Mouse (Mus musculus): ENCODE results near the gene Pkd1l1.

The Pkd1l1 gene

GRCm38 (mm10) chr11:8973166-8973565 lies at the start of gene Pkd1l1:
Gene Pkd1l1, minus strand, starts transcription at chr11:8973266.
- no peak for DNase-seq (ENCODE audit: low spot score in 2 of 2)

DNA sequence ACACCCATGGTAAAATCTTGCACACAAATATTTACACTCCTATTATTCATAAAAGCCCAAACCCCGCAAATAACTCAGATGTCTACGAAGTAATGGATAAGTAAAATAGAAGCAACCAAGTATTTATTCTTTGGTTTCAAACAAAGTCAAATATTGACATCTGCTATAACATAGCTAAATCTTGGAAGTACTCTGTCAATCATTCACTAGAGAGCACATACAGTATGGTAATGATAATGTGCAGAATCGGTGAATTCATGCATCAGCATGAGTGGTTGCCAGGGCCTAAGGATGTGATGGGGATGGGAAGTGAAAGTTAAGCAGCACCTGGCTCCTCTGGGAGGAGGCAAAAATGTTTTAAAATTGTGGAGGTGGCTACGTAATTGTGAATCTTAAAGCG lies 47.1 kb upstream of the Pkd1l1 start:
- DNase-seq (ENCODE audit: low spot score in 2 of 2) = no peak

GRCm38 (mm10) chr11:9018491-9019267 lies 45.6 kb upstream of the Pkd1l1 start:
- no peak for DNase-seq (ENCODE audit: low spot score in 2 of 2)

- no peak for DNase-seq (ENCODE audit: low spot score in 2 of 2)
These were observed 41.7 kb upstream of the Pkd1l1 start for GRCm38 (mm10) chr11:9014740-9015139.

DNA sequence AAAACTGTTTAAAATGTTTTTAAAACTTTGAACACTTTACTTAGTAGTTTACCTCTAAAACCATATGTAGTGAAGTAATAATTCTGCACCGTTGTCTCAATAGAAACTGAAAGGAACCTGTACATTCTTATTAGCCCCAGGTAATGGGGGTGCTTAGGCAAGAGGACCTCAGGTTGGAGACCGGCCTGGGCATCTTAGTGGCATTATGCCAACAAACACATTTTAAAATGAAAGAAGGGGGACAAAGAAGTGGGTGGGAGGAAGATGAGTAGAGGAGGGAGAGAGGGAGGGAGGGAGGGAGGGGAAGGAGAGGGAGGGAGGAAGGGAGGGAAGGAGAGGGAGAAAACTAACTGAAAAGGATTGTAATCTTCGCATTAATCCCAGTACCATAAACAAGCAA lies 38.3 kb upstream of the Pkd1l1 start:
- DNase-seq (ENCODE audit: low spot score in 2 of 2) = no peak

- peak; percentile 86 to 94 for DNase-seq (ENCODE audit: low spot score in 2 of 2)
These were observed 37.8 kb upstream of the Pkd1l1 start, which contains the start of gene Hus1 for GRCm38 (mm10) chr11:9010853-9011339. Gene Hus1, minus strand, starts transcription at chr11:9011191.

DNA sequence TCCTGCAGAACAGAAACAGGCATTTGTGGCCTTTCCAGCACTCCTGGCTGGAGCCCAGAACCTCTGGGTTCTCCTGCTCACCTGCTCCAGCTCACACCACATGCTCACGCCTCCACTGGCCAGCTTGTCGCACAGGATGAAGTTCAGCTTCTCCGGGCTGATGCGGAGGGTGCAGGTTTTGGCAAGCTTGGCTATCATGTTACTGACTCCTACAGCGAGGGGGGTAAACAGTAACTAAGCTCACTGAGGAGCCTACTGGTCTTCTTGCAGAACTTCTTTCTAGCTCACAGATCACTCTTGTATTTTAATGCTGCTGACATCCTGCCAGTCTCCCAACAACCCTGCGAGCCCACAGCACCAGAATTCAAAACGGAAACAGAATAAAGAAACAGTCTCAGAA lies 37.4 kb upstream of the Pkd1l1 start:
- peak in 1 of 2 experiments; percentile 70 for DNase-seq (ENCODE audit: low spot score in 2 of 2)

- no peak for DNase-seq (ENCODE audit: low spot score in 2 of 2)
These were observed 35.7 kb upstream of the Pkd1l1 start for GRCm38 (mm10) chr11:9008761-9009160.

DNA sequence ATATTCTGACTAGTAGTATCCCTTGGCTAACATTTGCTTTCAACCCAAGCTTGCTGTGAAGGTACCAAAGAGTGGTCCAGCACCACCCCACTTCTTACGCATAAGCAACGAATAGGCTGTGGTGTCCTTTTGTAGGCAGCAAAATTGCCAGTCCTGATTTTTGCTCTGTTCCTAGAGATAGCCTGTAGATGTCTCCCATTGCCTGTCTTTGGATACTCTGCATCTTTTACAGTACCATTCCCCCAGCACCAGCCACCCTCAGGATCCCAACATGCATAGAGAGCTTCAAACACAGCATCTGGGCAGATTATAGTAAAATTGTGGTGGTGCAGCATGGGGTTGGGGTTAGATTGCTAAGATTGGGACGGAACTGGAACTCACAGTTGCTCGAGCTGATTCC lies 15.0 kb upstream of the Pkd1l1 start:
- no peak for DNase-seq (ENCODE audit: low spot score in 2 of 2)

GRCm38 (mm10) chr11:8986058-8986457 lies 13.0 kb upstream of the Pkd1l1 start:
- DNase-seq (ENCODE audit: low spot score in 2 of 2) = no peak

DNA sequence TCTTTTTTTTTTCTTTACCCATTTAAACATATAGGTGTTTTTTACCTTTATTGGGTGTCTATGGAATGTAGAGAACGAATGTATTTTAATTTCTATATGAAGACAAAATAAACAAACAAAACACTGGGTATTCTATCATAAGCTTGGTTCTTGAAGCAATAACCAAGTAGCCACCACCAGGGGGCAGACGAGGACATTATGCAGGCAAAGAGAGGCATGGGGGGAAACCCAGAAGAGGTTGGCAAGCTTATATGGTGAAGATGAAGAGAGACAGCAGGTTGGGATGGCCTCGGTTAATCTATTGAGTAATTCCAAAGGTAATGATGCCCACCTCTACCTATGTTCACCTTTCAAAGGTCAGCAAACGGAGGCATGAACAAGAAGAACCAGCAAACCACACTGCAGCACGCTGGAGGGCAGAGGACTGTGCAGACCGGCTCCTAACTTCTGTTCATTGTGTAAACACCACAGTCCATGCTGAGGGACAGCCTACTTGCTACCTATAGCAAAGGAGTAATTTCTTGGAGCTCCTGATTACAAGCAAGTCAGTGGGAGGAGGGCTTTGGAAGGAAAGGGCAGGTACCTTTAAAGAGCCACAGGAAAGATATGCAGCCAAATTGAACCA lies 10.3 kb upstream of the Pkd1l1 start:
- DNase-seq (ENCODE audit: low spot score in 2 of 2) = peak; percentile 62 to 87

GRCm38 (mm10) chr11:8978154-8978553 lies 5.1 kb upstream of the Pkd1l1 start:
- no peak for DNase-seq (ENCODE audit: low spot score in 2 of 2)

DNA sequence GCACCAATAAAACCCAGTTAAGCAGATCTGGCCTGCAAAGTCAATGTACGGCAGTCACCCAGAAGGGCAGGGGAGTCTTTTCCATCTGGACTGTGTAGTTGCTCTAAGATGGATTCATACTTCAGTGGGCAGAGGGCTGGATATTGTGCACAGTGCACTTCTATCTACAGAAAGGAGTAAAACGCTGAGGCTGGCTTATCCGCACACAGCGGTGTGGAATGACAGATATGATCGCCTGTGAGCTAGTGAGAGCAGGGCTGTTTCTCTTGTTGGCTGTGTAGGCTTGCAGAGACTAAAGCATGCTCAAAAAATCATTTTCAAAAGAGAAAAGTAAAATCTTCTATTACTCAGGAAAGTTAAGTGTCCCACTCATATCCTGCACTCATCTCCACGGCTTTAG lies 973 bp downstream of the Pkd1l1 start:
- no peak for DNase-seq (ENCODE audit: low spot score in 2 of 2)

- DNase-seq (ENCODE audit: low spot score in 2 of 2) = no peak
These were observed 2.6 kb downstream of the Pkd1l1 start for GRCm38 (mm10) chr11:8970509-8970908.

DNA sequence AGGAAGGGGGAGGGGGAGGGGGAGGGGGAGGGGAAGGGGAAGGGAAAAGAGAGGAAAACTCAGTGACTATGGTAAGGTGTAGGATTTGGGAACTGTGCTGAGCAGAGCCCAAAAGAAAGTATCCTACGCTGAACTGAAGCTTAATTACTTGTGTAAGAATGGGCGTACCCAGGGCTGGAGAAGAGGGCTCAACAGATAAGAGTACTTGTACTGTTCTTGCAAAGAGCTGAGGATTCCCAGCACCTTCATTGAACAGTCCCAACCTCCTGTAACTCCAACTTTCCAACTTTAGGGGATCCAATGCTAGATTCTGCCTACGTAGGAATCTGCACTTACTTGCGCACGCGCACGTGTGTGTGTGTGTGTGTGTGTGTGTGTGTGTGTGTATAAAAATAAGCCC lies 5.0 kb downstream of the Pkd1l1 start:
- no peak for DNase-seq (ENCODE audit: low spot score in 2 of 2)

- DNase-seq (ENCODE audit: low spot score in 2 of 2) = no peak
These were observed 14.5 kb downstream of the Pkd1l1 start for GRCm38 (mm10) chr11:8958572-8958971.

- DNase-seq (ENCODE audit: low spot score in 2 of 2) = no peak
These were observed 15.0 kb downstream of the Pkd1l1 start for GRCm38 (mm10) chr11:8958108-8958507.

- no peak for DNase-seq (ENCODE audit: low spot score in 2 of 2)
These were observed 16.0 kb downstream of the Pkd1l1 start for GRCm38 (mm10) chr11:8957023-8957422.

GRCm38 (mm10) chr11:8955678-8956077 lies 17.4 kb downstream of the Pkd1l1 start:
- no peak for DNase-seq (ENCODE audit: low spot score in 2 of 2)

DNA sequence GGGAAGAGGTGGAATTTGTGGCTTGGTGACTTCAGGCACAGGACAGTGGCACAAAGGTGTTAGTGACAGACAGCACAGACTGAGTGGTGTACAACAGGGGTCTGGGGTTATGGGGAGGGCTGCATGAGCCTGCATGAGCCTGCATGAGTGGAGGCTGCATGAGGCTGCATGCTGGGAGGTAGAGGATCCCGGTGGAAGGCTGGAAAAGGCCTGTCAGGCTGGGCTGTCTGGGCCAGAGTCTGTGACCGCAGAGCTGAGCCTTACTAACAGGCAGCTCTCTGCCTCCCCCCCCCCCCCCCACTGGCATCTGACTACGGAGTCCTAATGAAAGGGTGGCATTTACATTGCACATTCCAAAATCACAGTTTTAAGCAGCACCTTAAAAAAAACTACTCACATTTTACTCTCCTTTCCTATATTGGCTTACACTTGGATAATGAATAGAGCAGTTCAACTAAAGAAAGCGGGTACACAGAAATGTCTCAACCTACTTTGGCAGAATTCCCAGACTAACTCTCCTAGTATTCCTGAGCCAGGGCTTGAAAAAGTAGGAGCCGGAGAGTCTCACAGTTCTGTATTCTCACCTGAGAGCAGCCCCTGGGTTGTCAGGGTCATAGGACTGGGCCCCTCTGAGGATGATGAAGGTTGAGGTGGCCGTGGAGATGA lies 23.2 kb downstream of the Pkd1l1 start:
- DNase-seq (ENCODE audit: low spot score in 2 of 2) = no peak

GRCm38 (mm10) chr11:8948871-8949270 lies 24.2 kb downstream of the Pkd1l1 start:
- no peak for DNase-seq (ENCODE audit: low spot score in 2 of 2)

GRCm38 (mm10) chr11:8944114-8944513 lies 29.0 kb downstream of the Pkd1l1 start:
- no peak for DNase-seq (ENCODE audit: low spot score in 2 of 2)

DNA sequence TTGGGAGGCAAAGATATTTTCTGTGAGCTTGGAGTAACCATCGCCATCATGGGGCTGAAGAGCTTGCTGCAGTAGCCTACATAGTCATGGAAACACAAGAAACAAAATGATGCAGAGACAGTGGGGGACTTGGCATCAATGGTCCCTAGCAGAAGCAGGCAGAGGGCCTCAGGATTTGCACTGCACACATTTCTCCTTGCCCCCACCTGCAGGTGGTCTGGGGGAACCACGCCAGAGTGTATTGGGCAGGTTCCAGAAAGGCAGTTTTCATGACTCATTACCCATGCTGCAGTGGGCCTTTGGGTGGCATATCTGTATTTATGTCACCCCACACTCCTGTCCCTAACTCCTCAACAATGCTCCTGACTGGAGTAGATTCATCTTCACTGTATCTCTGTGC lies 30.6 kb downstream of the Pkd1l1 start:
- no peak for DNase-seq (ENCODE audit: low spot score in 2 of 2)
